Mouse (Mus musculus) hindbrain, embryonic 16.5 days (tissue): ENCODE results near the gene Aurka. TPM values are rescaled to one million over a fixed set of nuclear protein-coding genes. Genes with fewer than 3 reads are reported as not detected.

Source experiments
- ATAC-seq: fragments of 200-750 bp; cut with Nextera tagmentation; 2 replicates; pipeline ENCODE4 v1.8.0; 2017; ENCODE audit warnings: moderate TSS enrichment, moderate library complexity
- H3K27ac ChIP-seq: fragments of 300-500 bp; sonication (generic); 2 replicates; pipeline ENCODE4 v1.5.1; 2014; ENCODE audit warnings: low read depth, mild to moderate bottlenecking, control low read depth, low read length, moderate library complexity
- H3K27me3 ChIP-seq: fragments of 300-500 bp; sonication (generic); replicated peaks from 2 replicates; pipeline ENCODE4 v1.6.1; 2014; ENCODE audit warnings: low read length; ENCODE audit not compliant: control insufficient read depth, insufficient read depth
- H3K36me3 ChIP-seq: fragments of 300-500 bp; sonication (generic); 2 replicates; pipeline ENCODE4 v1.6.1; 2014; ENCODE audit warnings: mild to moderate bottlenecking, low read length, moderate library complexity, mixed read lengths; ENCODE audit not compliant: control insufficient read depth, insufficient read depth
- H3K4me1 ChIP-seq: fragments of 300-500 bp; sonication (generic); 2 replicates; pipeline ENCODE4 v1.6.1; 2014; ENCODE audit warnings: low read depth, low read length; ENCODE audit not compliant: control insufficient read depth, insufficient read depth
- H3K4me2 ChIP-seq: fragments of 300-500 bp; sonication (generic); 2 replicates; pipeline ENCODE4 v1.6.1; 2014; ENCODE audit warnings: mild to moderate bottlenecking, low read length, control low read depth, moderate library complexity
- H3K4me3 ChIP-seq: fragments of 300-500 bp; sonication (generic); 2 replicates; pipeline ENCODE4 v1.5.1; 2014; ENCODE audit warnings: mild to moderate bottlenecking, low read length, control low read depth, moderate library complexity
- H3K9ac ChIP-seq: fragments of 300-500 bp; sonication (generic); 2 replicates; pipeline ENCODE4 v1.6.1; 2014; ENCODE audit warnings: low read depth, mild to moderate bottlenecking, control low read depth, low read length, moderate library complexity
- H3K9me3 ChIP-seq: fragments of 300-500 bp; sonication (generic); 2 replicates; pipeline ENCODE4 v1.6.1; 2014; ENCODE audit warnings: mild to moderate bottlenecking, low read length, moderate library complexity; ENCODE audit not compliant: control insufficient read depth
- WGBS: fragments of 180-500 bp; shearing (Covaris S2); extraction: QIAGEN DNeasy Blood & Tissue Kit; methylation state at CpG from one replicate; pipeline ENCODE4 v1.1.7; 2014; 5-methylcytosine and 5-hydroxymethylcytosine counted together
- polyA plus RNA-seq: library from polyadenylated mRNA; unstranded; fragments of >200 nt; fragmentation: Nextera tagmentation; extraction: Ambion mirVana; gene quantifications from 2 replicates; pipeline ENCODE4 v1.2.1, GENCODE M21; 2015

The Aurka gene
- 17.0 and 20.8 TPM in 2 replicates for polyA plus RNA-seq

DNA sequence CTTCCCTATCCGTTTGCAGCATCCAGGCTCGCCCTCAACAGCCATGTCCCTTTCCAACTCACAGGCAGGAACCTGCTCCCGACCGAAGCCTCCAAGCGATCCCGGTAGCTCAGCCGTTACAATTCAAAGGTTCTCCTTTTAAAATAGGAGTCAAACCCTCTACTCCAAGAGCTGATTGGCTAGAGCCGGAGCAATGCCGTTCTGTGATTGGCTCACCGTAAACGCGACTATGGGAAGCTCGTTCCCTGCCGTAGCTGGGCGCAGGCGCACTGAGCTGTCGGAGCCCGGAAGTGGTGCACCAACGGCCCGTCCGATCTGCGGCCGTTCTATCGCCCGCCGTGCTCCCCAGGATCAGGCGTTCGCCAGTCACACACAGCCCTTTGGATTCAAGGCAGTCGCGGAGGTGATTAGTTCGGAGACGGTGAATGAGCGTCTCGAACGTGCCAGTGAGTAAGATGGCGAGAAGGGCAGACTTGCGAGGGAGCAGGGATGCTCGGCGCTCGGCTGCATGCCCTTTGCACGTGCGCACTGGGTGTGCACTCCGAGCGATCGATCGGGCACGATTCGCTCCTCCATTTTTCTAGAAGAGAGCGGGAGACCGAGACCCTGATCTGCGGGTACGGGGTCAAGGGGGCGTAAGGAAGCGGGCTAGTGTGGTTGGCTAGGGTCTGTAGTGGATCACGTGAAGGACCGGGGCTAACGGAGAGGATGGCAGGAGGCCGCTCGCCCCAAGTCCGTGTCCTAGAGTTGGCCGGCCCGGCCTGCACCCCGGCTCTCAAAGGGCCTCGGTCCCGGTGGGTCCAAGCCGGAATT is at the start of gene Aurka, which contains the start of gene Cstf1:
Aurka (minus strand) TSS at position 125 of the 813 bp plus-strand sequence.
Cstf1 (plus strand) TSS at position 271 of the 813 bp plus-strand sequence.
- WGBS: 0% methylated on average over 66 of the region's 66 CpGs
- Histone ChIP-seq H3K27ac (peak within 1 kb of the TSS; percentile 88), H3K9ac (peak within 1 kb of the TSS; percentile 92), H3K27me3 (no peaks in the 10 kb centered on the region), H3K9me3 (no peaks in the 10 kb centered on the region), H3K4me2 (peak within 1 kb of the TSS; percentile 78), H3K4me1 (peaks cover 19% of the 10 kb centered on the region), H3K4me3 (peak within 1 kb of the TSS; percentile 90), H3K36me3 (peaks cover 3% of the 10 kb centered on the region)
- ATAC-seq: peak; percentile 99

DNA sequence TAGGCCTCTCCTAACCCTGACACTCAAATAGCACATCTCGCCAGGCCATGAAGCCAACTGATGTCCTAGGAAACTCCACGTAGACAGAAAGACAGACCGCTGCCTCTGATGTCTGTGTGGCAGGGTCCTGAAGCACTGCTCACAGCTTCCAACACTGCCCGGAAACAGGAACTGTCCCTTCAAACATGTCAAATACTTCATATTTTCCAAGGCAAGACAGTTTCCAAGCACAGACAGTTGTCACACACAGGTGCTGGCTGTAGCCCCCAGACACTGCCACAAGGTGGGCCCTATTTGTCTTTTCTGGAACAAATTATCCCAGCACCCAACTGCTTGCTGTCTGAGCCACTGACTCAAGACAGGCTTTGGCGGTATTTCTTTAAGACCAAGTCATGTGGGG is 47.9 kb upstream of the Aurka start:
- Histone ChIP-seq H3K36me3 (no peaks in the 10 kb centered on the region), H3K27me3 (no peaks in the 10 kb centered on the region), H3K27ac (no peak overlapping the region), H3K4me2 (no peak overlapping the region), H3K9me3 (no peaks in the 10 kb centered on the region), H3K4me1 (no peaks in the 10 kb centered on the region), H3K4me3 (no peak overlapping the region), H3K9ac (no peak overlapping the region)
- no peak for ATAC-seq
- 86% methylated on average over 5 of the region's 5 CpGs for WGBS

DNA sequence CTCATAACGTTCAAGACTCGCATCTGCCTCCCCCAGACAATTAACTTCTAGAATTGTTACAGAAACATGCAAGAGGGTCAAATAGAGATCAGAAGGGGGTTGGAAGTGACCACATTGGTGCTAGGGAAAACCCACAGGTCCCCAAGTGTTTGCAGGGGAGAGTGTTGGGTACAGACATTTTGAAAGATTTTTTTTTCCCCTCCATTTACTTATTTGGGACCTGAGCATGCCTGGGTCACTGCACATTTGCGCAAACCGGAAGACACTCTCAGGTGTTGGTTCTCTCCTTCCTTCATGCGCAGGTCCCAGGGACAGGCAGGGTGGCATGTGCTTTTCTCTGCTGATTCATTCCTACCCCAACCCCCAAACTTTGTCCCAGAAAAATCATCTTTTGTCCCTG is 46.5 kb upstream of the Aurka start:
- H3K27ac ChIP-seq: no peak overlapping the region
- 90% methylated on average over 5 of the region's 5 CpGs for WGBS
- ATAC-seq: no peak
- no peak overlapping the region for H3K9ac ChIP-seq
- H3K27me3 ChIP-seq: no peaks in the 10 kb centered on the region
- no peak overlapping the region for H3K4me3 ChIP-seq
- H3K4me1 ChIP-seq: peaks cover 3% of the 10 kb centered on the region
- H3K9me3 ChIP-seq: no peaks in the 10 kb centered on the region
- no peak overlapping the region for H3K4me2 ChIP-seq
- no peaks in the 10 kb centered on the region for H3K36me3 ChIP-seq

DNA sequence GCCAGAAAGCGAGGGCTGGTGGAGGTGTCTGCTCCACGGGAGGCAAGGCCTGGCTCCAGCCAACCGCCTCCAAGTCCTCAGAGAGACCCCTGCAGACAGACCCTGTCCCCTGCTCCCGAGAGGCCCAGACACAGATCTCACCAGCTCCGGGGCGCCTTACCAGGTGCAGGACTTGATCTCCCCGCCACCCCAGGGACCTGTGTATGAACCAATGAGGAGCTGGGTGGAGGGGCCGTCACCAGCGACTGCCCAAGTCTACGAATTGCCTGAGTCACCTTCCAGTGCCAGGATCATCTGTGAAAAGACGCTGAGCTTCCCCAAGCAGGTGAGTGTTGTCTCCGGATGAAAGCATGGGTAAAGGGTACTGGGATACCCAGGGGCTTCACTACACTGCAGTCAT is 45.9 kb upstream of the Aurka start:
- no peaks in the 10 kb centered on the region for H3K9me3 ChIP-seq
- H3K4me1 ChIP-seq: peaks cover 3% of the 10 kb centered on the region
- no peaks in the 10 kb centered on the region for H3K36me3 ChIP-seq
- no peak overlapping the region for H3K4me3 ChIP-seq
- ATAC-seq: no peak
- no peak overlapping the region for H3K4me2 ChIP-seq
- H3K27me3 ChIP-seq: no peaks in the 10 kb centered on the region
- 64% methylated on average over 12 of the region's 12 CpGs for WGBS
- H3K27ac ChIP-seq: no peak overlapping the region
- H3K9ac ChIP-seq: no peak overlapping the region

DNA sequence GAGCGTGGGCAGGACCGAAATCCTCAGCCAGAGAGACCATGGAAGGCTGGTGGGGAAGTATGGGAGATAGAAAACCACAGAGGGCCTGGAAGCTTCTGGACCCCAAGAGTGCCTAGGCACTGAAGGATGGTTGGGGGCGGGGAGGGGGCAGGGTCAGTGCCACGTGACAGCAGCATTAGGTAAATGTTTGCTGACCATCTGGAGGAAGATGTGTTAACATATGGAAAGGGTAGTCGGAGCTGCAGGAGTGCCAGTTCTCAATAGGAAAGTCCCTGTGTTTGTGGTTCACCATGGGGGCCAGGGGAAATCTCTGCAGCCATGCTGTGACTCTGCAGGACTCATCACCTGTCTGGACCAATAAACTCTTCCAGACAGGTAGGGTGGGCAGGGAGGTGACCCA is 43.6 kb upstream of the Aurka start:
- Histone ChIP-seq H3K4me2 (no peak overlapping the region), H3K27me3 (no peaks in the 10 kb centered on the region), H3K9me3 (no peaks in the 10 kb centered on the region), H3K4me3 (no peak overlapping the region), H3K9ac (no peak overlapping the region), H3K36me3 (no peaks in the 10 kb centered on the region), H3K4me1 (peaks cover 3% of the 10 kb centered on the region), H3K27ac (no peak overlapping the region)
- WGBS: 51% methylated on average over 5 of the region's 5 CpGs
- no peak for ATAC-seq

DNA sequence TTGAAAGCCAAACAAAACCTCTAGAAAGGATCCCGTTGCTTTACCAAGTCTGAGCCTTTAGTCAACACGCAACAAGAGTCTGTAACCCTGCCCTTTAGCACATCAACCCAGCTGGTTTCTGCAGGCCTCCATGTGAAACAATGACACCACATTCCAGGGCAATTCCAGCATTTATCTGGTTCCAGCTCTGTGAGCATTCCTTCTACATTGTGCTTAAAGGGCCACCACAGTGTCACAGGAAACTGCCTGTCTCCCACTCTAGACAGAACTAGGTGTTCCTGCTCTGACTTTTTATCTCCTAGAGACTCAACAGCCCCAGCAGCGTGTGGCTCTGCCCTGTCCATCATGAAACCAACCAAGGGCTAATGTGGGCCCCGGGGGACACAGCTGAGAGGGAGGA is 42.9 kb upstream of the Aurka start:
- Histone ChIP-seq H3K27me3 (no peaks in the 10 kb centered on the region), H3K9me3 (no peaks in the 10 kb centered on the region), H3K27ac (no peak overlapping the region), H3K4me1 (peaks cover 3% of the 10 kb centered on the region), H3K9ac (no peak overlapping the region), H3K4me3 (no peak overlapping the region), H3K36me3 (no peaks in the 10 kb centered on the region), H3K4me2 (no peak overlapping the region)
- WGBS: 21% methylated on average over 4 of the region's 4 CpGs
- no peak for ATAC-seq

DNA sequence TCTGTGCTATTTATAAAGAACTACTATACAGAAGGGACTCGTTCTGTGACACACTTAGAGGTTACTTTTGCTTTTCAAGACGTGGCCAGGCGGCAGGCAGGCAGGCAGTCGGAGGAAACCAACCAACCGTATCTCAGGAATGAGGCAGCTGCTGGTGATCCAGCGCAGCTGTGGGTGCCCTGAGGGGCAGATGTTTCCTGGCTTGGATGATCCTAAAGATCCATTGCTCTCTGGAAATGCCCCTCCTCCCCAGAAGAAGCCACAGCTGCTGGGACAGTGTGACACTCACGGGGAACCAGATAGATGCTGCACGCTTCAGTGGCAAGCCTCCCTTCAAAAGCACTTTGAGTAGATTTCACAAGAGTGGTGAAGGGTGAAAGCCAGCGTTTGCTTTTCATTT is 42.1 kb upstream of the Aurka start:
- Histone ChIP-seq H3K4me3 (no peak overlapping the region), H3K4me2 (peak overlapping the region; percentile 44), H3K36me3 (no peaks in the 10 kb centered on the region), H3K4me1 (peaks cover 3% of the 10 kb centered on the region), H3K27ac (no peak overlapping the region), H3K9me3 (no peaks in the 10 kb centered on the region), H3K9ac (no peak overlapping the region; the same call in 1 of the 2 replicates), H3K27me3 (no peaks in the 10 kb centered on the region)
- ATAC-seq: 0 out of 2 replicates have a peak, but pooled peaks have one; percentile 50
- WGBS: 11% methylated on average over 9 of the region's 9 CpGs

DNA sequence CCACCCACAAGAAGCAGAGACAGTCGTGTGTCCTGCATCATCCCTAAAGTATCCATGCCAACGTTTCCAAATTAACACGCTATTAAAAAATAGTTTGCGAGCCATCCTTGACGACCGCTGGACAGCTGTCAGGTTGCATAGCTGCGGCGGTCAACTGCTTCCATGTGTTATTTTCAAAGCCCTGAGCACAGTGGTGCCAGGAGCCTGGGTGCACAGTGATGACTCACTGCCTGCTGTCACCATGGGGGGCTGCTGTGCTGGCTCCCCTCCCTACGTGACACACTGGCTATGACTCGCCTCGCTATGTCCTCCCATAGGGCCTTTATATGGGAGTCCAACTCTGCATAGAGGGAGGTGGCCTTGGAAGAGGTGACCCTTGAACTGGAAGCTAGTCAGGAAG is 40.8 kb upstream of the Aurka start:
- no peak for ATAC-seq
- H3K9ac ChIP-seq: no peak overlapping the region
- H3K9me3 ChIP-seq: no peaks in the 10 kb centered on the region
- H3K4me2 ChIP-seq: no peak overlapping the region
- no peak overlapping the region for H3K27ac ChIP-seq
- peaks cover 3% of the 10 kb centered on the region for H3K4me1 ChIP-seq
- WGBS: 71% methylated on average over 11 of the region's 11 CpGs
- no peaks in the 10 kb centered on the region for H3K27me3 ChIP-seq
- no peak overlapping the region for H3K4me3 ChIP-seq
- H3K36me3 ChIP-seq: no peaks in the 10 kb centered on the region

DNA sequence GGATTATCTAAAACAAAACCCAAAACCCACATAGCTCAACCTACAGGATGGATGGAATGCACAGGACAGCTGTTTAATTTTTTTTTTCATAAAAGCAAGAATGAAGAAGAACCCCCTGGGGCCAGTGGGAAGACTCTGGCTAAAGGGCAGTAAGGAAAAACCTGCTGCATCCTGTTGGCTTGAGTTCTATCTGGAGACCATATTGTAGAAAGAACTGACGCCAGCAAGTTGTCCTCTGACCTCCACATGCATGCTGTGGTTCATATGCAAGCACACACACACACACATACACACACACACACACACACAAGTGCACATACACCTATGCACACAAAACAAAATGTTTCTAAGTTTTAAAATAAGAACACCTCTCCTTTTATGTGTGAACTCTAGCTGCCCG is 40.4 kb upstream of the Aurka start:
- no peak for ATAC-seq
- Histone ChIP-seq H3K9me3 (no peaks in the 10 kb centered on the region), H3K4me1 (peaks cover 3% of the 10 kb centered on the region), H3K36me3 (no peaks in the 10 kb centered on the region), H3K4me3 (no peak overlapping the region), H3K4me2 (no peak overlapping the region), H3K27ac (no peak overlapping the region), H3K27me3 (no peaks in the 10 kb centered on the region), H3K9ac (no peak overlapping the region)
- WGBS: 83% methylated on average over 2 of the region's 2 CpGs
